Mouse (Mus musculus) lung, postnatal 4 days (tissue): Measurements from ENCODE around the gene Rap1gap2.

Experiments used
- DNase-seq, 2 experiments: peaks; one replicate each; pipeline ENCODE4 v3.0.0; 2021

Gene Rap1gap2

GRCm38 (mm10) chr11:74448556-74448955, 162.2 kb downstream of the Rap1gap2 start:
- no peak for DNase-seq

- DNase-seq = no peak
These were observed 162.7 kb downstream of the Rap1gap2 start for GRCm38 (mm10) chr11:74447991-74448403.

- no peak for DNase-seq
These were observed 165.1 kb downstream of the Rap1gap2 start for GRCm38 (mm10) chr11:74445591-74445990.

GRCm38 (mm10) chr11:74443924-74444256, 166.8 kb downstream of the Rap1gap2 start:
- no peak for DNase-seq

GRCm38 (mm10) chr11:74443147-74443923, 167.4 kb downstream of the Rap1gap2 start:
- no peak for DNase-seq

GRCm38 (mm10) chr11:74442396-74442795, 168.3 kb downstream of the Rap1gap2 start:
- DNase-seq = no peak

- DNase-seq = no peak
These were observed 170.6 kb downstream of the Rap1gap2 start for GRCm38 (mm10) chr11:74440112-74440511.

- no peak for DNase-seq
These were observed 171.5 kb downstream of the Rap1gap2 start for GRCm38 (mm10) chr11:74439202-74439601.

GRCm38 (mm10) chr11:74438249-74438648, 172.5 kb downstream of the Rap1gap2 start:
- DNase-seq = no peak

GRCm38 (mm10) chr11:74435366-74435765, 175.3 kb downstream of the Rap1gap2 start:
- DNase-seq = no peak

- DNase-seq = no peak
These were observed 177.7 kb downstream of the Rap1gap2 start for GRCm38 (mm10) chr11:74433000-74433399.

GRCm38 (mm10) chr11:74429798-74430529, 180.8 kb downstream of the Rap1gap2 start:
- no peak for DNase-seq

- DNase-seq = no peak
These were observed 184.4 kb downstream of the Rap1gap2 start for GRCm38 (mm10) chr11:74426306-74426705.

GRCm38 (mm10) chr11:74422019-74422418, 188.7 kb downstream of the Rap1gap2 start:
- DNase-seq = no peak

GRCm38 (mm10) chr11:74421151-74421550, 189.6 kb downstream of the Rap1gap2 start:
- no peak for DNase-seq

GRCm38 (mm10) chr11:74419601-74420000, 191.1 kb downstream of the Rap1gap2 start:
- no peak for DNase-seq

- DNase-seq = no peak
These were observed 195.0 kb downstream of the Rap1gap2 start for GRCm38 (mm10) chr11:74415736-74416135.

- DNase-seq = no peak
These were observed 196.6 kb downstream of the Rap1gap2 start for GRCm38 (mm10) chr11:74414112-74414511.

- no peak for DNase-seq
These were observed 197.2 kb downstream of the Rap1gap2 start for GRCm38 (mm10) chr11:74413449-74413972.

- no peak for DNase-seq
These were observed 198.3 kb downstream of the Rap1gap2 start for GRCm38 (mm10) chr11:74412462-74412861.

- DNase-seq = no peak
These were observed 198.8 kb downstream of the Rap1gap2 start for GRCm38 (mm10) chr11:74411943-74412342.

GRCm38 (mm10) chr11:74409757-74410174, 200.9 kb downstream of the Rap1gap2 start:
- DNase-seq = peak; percentile 36 to 52

GRCm38 (mm10) chr11:74409447-74409754, 201.3 kb downstream of the Rap1gap2 start:
- no peak for DNase-seq
